Mouse (Mus musculus): ENCODE data around the gene Farp1. TPM values are rescaled to one million over a fixed set of nuclear protein-coding genes. Genes with fewer than 3 reads are reported as not detected.

Farp1 gene
- polyA plus RNA-seq, 1 experiment from 2014 or later = 0.11 TPM

DNA sequence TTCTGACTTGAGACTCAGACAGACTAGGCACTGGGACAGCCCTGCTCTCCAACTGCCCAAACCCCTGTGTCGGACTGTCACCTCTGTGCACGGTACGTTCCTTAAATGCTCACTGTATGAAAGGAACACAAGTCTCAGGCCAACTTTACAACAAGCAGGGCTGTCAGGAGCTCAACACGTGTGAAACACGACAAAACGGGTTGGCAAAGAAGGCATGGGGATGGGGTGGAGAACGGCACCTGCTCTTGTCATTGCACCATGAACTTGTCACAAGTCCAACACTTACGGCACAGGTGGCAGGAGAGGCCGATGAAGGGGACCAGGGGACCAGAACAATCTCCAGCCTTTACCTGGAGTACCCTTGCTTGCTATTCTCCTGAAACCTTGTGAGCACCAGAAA is 264.1 kb downstream of the Farp1 start:
- H3K4me3 ChIP-seq (ENCODE audit: inconsistent target) = no peak overlapping the region
- H3K27ac ChIP-seq = no peak overlapping the region
- peaks cover 37% of the 10 kb centered on the region; the same call in 1 of the 2 replicates for H3K79me2 ChIP-seq (ENCODE audit: inconsistent target)
- peaks cover 61% of the 10 kb centered on the region for H3K36me3 ChIP-seq (ENCODE audit: inconsistent target)
- 94% methylated on average over 9 of the region's 9 CpGs for WGBS (ENCODE audit: missing documents)

GRCm38 (mm10) chr14:121304523-121304922 is 269.5 kb downstream of the Farp1 start:
- peaks cover 79% of the 10 kb centered on the region for H3K79me2 ChIP-seq (ENCODE audit: inconsistent target)
- H3K4me3 ChIP-seq (ENCODE audit: inconsistent target) = no peak overlapping the region
- WGBS (ENCODE audit: missing documents) = 91% methylated on average over 7 of the region's 7 CpGs
- H3K36me3 ChIP-seq (ENCODE audit: inconsistent target) = peaks cover 32% of the 10 kb centered on the region; the same call in 1 of the 2 replicates
- no peak overlapping the region for H3K27ac ChIP-seq

DNA sequence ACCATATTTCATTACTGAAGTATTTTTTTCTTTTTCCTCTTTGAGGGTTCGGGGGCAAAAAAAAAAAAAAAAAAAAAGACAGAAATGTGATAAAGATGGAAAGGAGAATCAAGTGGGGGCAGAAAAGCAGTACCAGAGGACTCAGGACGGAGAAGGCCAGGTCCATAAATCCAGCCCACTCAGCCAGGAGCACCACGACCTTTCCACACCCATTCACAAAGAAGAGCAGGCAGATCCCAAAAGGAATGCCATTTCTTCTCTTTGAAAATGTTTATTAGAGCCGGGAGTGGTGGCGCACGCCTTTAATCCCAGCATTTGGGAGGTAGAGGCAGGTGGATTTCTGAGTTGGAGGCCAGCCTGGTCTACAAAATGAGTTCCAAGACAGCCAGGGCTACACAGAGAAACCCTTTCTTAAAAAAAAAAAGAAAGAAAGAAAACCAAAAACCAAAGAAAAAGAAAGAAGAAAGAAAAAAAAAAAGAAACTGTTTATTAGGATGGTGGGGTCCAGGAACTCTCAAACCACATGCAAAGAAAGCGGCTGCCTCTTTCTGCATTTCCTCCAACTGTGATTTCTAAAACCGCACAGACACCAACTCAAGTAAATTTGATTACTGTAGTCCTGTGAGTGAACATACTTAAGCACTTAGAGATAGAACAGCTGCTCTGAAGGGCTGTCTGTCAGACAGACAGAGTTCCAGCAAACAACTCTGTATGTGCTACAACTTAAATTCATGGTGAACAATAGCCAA is 270.5 kb downstream of the Farp1 start:
- 85% methylated on average over 7 of the region's 8 CpGs for WGBS (ENCODE audit: missing documents)
- Histone ChIP-seq H3K27ac (no peak overlapping the region), H3K4me3 (ENCODE audit: inconsistent target) (no peak overlapping the region), H3K36me3 (ENCODE audit: inconsistent target) (peaks cover 27% of the 10 kb centered on the region; the same call in 1 of the 2 replicates), H3K79me2 (ENCODE audit: inconsistent target) (peaks cover 81% of the 10 kb centered on the region)

DNA sequence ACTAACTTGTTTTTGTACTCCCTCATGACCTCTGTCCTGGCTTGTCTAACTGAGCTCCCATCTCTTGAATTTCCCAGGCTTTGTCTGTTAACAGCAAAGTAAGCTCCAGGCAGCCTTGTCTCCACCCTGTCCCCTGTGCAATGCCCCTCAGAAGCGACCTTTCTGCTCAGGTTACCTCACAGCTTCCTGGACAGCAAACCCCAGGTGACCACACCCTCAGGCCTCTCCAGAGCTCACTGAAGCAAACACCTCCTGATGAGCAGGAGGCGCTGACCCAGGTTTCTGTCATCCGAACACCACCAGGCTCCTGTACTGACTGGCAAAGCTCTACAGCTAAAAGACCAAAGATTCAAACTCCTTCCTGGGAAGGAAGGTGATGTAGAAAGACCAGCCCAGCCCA is 274.9 kb downstream of the Farp1 start:
- 0 out of 2 replicates have a peak, but pooled peaks cover 9% of the 10 kb centered on the region for H3K36me3 ChIP-seq (ENCODE audit: inconsistent target)
- WGBS (ENCODE audit: missing documents) = 98% methylated on average over 3 of the region's 3 CpGs
- no peak overlapping the region for H3K27ac ChIP-seq

GRCm38 (mm10) chr14:121310325-121311080 is 275.5 kb downstream of the Farp1 start:
- H3K4me3 ChIP-seq (ENCODE audit: inconsistent target) = no peak overlapping the region
- H3K27ac ChIP-seq = no peak overlapping the region
- 0 out of 2 replicates have a peak, but pooled peaks cover 9% of the 10 kb centered on the region for H3K36me3 ChIP-seq (ENCODE audit: inconsistent target)
- WGBS (ENCODE audit: missing documents) = 57% methylated on average over 6 of the region's 6 CpGs
- peaks cover 97% of the 10 kb centered on the region for H3K79me2 ChIP-seq (ENCODE audit: inconsistent target)

More for the DNA sequence above, 274.9 kb downstream of the Farp1 start:
- H3K79me2 ChIP-seq (ENCODE audit: inconsistent target) = peaks cover 97% of the 10 kb centered on the region
- H3K4me3 ChIP-seq (ENCODE audit: inconsistent target) = no peak overlapping the region

- 78% methylated on average over 2 of the region's 2 CpGs for WGBS (ENCODE audit: missing documents)
- H3K27ac ChIP-seq = no peak overlapping the region
- peaks cover 99% of the 10 kb centered on the region for H3K79me2 ChIP-seq (ENCODE audit: inconsistent target)
- H3K4me3 ChIP-seq (ENCODE audit: inconsistent target) = no peak overlapping the region
- 0 out of 2 replicates have a peak, but pooled peaks cover 9% of the 10 kb centered on the region for H3K36me3 ChIP-seq (ENCODE audit: inconsistent target)
These were observed 276.1 kb downstream of the Farp1 start for GRCm38 (mm10) chr14:121311083-121311482.

GRCm38 (mm10) chr14:121313283-121313682 is 278.3 kb downstream of the Farp1 start:
- WGBS (ENCODE audit: missing documents) = 98% methylated on average over 10 of the region's 10 CpGs
- H3K4me3 ChIP-seq (ENCODE audit: inconsistent target) = no peak overlapping the region
- peaks cover 100% of the 10 kb centered on the region for H3K79me2 ChIP-seq (ENCODE audit: inconsistent target)
- H3K27ac ChIP-seq = no peak overlapping the region
- H3K36me3 ChIP-seq (ENCODE audit: inconsistent target) = no peaks in the 10 kb centered on the region

DNA sequence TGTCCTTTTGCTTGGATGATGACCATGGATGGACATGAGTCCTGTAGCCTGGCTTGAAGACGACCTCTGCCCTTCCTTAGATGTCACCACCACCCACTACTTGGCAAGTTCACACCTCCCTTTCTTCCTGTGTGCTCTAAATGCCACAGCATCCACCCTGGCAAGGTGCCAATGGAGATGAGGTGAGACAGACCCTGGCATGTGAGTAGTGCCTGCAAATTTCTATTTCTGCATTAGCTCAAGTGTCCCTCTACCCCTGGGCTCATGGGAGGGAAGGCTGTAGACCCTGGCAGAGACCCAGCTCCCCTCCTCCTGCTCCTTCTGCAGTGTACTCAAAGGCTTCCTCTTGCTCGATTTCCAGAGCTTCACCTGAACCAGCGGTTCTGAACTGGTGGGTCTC is 279.9 kb downstream of the Farp1 start:
- H3K27ac ChIP-seq = no peak overlapping the region
- 42% methylated on average over 3 of the region's 3 CpGs for WGBS (ENCODE audit: missing documents)
- peaks cover 100% of the 10 kb centered on the region for H3K79me2 ChIP-seq (ENCODE audit: inconsistent target)
- no peaks in the 10 kb centered on the region for H3K36me3 ChIP-seq (ENCODE audit: inconsistent target)
- no peak overlapping the region for H3K4me3 ChIP-seq (ENCODE audit: inconsistent target)

DNA sequence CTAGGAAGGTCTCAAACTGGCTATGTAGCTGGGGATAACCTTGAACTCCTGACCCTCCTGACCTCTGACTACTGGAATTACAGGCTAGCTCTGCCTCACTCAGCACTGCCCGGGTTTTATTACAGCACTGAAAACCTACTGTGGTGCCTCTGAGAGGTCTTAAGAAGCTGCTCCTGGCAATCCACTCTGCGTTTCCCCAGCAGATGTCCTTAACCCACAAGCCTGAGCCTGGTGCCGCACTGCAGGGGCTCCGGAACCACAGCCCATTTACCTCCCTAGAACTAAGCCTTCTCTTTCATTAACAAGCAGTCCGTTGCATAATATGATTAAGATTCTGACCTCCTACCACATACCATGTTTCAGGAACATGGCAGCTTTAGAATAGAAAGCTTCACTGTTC is 281.1 kb downstream of the Farp1 start:
- Histone ChIP-seq H3K27ac (no peak overlapping the region), H3K79me2 (ENCODE audit: inconsistent target) (peaks cover 100% of the 10 kb centered on the region), H3K36me3 (ENCODE audit: inconsistent target) (no peaks in the 10 kb centered on the region), H3K4me3 (ENCODE audit: inconsistent target) (no peak overlapping the region)
- WGBS (ENCODE audit: missing documents) = 92% methylated on average over 5 of the region's 5 CpGs

- H3K27ac ChIP-seq = no peak overlapping the region
- peaks cover 100% of the 10 kb centered on the region for H3K79me2 ChIP-seq (ENCODE audit: inconsistent target)
- H3K4me3 ChIP-seq (ENCODE audit: inconsistent target) = no peak overlapping the region
- no peaks in the 10 kb centered on the region for H3K36me3 ChIP-seq (ENCODE audit: inconsistent target)
- 91% methylated on average over 13 of the region's 13 CpGs for WGBS (ENCODE audit: missing documents)
These were observed 281.8 kb downstream of the Farp1 start for GRCm38 (mm10) chr14:121316631-121317311.

DNA sequence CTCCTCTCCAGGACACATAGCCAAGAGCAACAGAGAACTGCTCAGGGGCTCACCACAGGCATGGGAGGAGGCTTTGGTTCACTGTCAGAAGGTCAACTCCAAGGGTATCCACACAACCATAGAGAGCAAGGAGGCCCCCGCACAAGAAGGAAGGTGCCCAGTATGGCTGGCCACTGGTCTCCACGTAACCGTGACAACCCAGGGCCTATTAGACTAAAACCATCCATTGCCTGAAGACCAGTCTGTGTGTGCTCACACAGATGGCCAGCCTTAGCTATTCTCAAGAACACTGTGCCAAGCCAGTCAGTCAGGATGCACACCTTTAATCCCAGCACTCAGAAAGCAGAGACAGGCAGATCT is 282.3 kb downstream of the Farp1 start:
- Histone ChIP-seq H3K4me3 (ENCODE audit: inconsistent target) (no peak overlapping the region), H3K27ac (no peak overlapping the region), H3K36me3 (ENCODE audit: inconsistent target) (no peaks in the 10 kb centered on the region), H3K79me2 (ENCODE audit: inconsistent target) (peaks cover 100% of the 10 kb centered on the region)
- WGBS (ENCODE audit: missing documents) = 86% methylated on average over 3 of the region's 3 CpGs

DNA sequence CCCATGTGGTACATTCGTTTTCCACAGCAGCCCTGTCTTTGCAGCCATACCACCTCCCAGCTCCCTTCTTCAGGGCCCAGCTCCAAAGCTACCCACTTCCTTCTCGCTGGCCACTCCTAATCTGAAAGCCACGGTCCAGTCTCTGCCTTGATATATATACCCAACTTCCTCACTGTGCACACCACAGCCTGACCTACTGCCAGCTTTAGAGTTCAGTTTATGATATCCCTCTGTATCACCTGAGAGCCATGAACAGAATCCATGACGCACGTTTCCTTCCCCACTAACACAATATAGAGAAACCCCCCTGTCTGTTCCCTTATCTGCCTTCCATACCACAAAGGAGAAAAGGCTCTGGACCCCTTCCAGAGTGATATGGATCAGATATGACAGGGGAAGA is 283.4 kb downstream of the Farp1 start:
- Histone ChIP-seq H3K36me3 (ENCODE audit: inconsistent target) (no peaks in the 10 kb centered on the region), H3K27ac (no peak overlapping the region), H3K79me2 (ENCODE audit: inconsistent target) (peaks cover 100% of the 10 kb centered on the region), H3K4me3 (ENCODE audit: inconsistent target) (no peak overlapping the region)
- WGBS (ENCODE audit: missing documents) = 3% methylated on average over 5 of the region's 5 CpGs

GRCm38 (mm10) chr14:121322150-121322549 is 287.1 kb downstream of the Farp1 start:
- Histone ChIP-seq H3K27ac (no peak overlapping the region), H3K79me2 (ENCODE audit: inconsistent target) (peaks cover 100% of the 10 kb centered on the region), H3K4me3 (ENCODE audit: inconsistent target) (no peak overlapping the region), H3K36me3 (ENCODE audit: inconsistent target) (no peaks in the 10 kb centered on the region)
- WGBS (ENCODE audit: missing documents) = 94% methylated on average over 5 of the region's 5 CpGs

- no peak overlapping the region for H3K27ac ChIP-seq
- 93% methylated on average over 7 of the region's 7 CpGs for WGBS (ENCODE audit: missing documents)
- H3K4me3 ChIP-seq (ENCODE audit: inconsistent target) = no peak overlapping the region
- peaks cover 100% of the 10 kb centered on the region for H3K79me2 ChIP-seq (ENCODE audit: inconsistent target)
- no peaks in the 10 kb centered on the region for H3K36me3 ChIP-seq (ENCODE audit: inconsistent target)
These were observed 287.6 kb downstream of the Farp1 start for GRCm38 (mm10) chr14:121322641-121323040.

Measured in macrophage (primary cell).